Mouse (Mus musculus) cerebellum, adult 2 months (tissue): Measurements from ENCODE around the gene Hspe1. TPM values are rescaled to one million over a fixed set of nuclear protein-coding genes. Genes with fewer than 3 reads are reported as not detected.
"Not testable (repeated sequence)": the region's sequence is repeated elsewhere in the genome, so short reads cannot be mapped to it uniquely, and the experiment has no call there.

Experiments
- DNase-seq, 2 experiments: peaks; one replicate each; pipeline ENCODE4 v3.0.0; 2021
- H3K27ac ChIP-seq: fragments of 200-500 bp; 2 replicates; pipeline ENCODE4 v1.5.1; 2012; ENCODE audit warnings: low read length, control low read depth, inconsistent platforms; ENCODE audit not compliant: insufficient read depth
- H3K27me3 ChIP-seq: fragments of 200-500 bp; 2 replicates; pipeline ENCODE4 v1.6.1; 2012; ENCODE audit warnings: inconsistent platforms, mild to moderate bottlenecking, low read length, moderate library complexity; ENCODE audit not compliant: control insufficient read depth, insufficient read depth
- H3K4me1 ChIP-seq: fragments of 200-500 bp; 2 replicates; pipeline ENCODE4 v1.6.1; 2011; ENCODE audit warnings: low read length; ENCODE audit not compliant: control insufficient read depth, insufficient read depth
- H3K4me3 ChIP-seq: fragments of 200-500 bp; replicated peaks from 2 replicates; pipeline ENCODE3; 2011; ENCODE audit warnings: mild to moderate bottlenecking, low read depth, low read length, control low read depth; ENCODE audit not compliant: insufficient read depth
- CTCF ChIP-seq: fragments of 200-500 bp; IDR thresholded peaks from 2 replicates; pipeline ENCODE4 v1.5.1; 2011; ENCODE audit warnings: low read depth, mild to moderate bottlenecking, control low read depth, low read length, moderate library complexity, borderline replicate concordance; ENCODE audit not compliant: insufficient read depth
- POLR2A ChIP-seq: fragments of 200-500 bp; IDR thresholded peaks from 2 replicates; pipeline ENCODE4 v1.6.1; 2011; ENCODE audit warnings: low read length, control low read depth, borderline replicate concordance; ENCODE audit not compliant: insufficient read depth
- WGBS: fragments of 180-500 bp; shearing (Covaris S2); methylation state at CpG from one replicate; pipeline ENCODE4 v1.1.7; 2018; 5-methylcytosine and 5-hydroxymethylcytosine counted together
- polyA plus RNA-seq: library from polyadenylated mRNA; depleted of rRNA; stranded (reverse); fragments of >200 nt; gene quantifications from 2 replicates; pipeline ENCODE4 v1.2.3, GENCODE M21; 2012

Gene Hspe1
- polyA plus RNA-seq, 1 experiment, result 173 TPM

DNA sequence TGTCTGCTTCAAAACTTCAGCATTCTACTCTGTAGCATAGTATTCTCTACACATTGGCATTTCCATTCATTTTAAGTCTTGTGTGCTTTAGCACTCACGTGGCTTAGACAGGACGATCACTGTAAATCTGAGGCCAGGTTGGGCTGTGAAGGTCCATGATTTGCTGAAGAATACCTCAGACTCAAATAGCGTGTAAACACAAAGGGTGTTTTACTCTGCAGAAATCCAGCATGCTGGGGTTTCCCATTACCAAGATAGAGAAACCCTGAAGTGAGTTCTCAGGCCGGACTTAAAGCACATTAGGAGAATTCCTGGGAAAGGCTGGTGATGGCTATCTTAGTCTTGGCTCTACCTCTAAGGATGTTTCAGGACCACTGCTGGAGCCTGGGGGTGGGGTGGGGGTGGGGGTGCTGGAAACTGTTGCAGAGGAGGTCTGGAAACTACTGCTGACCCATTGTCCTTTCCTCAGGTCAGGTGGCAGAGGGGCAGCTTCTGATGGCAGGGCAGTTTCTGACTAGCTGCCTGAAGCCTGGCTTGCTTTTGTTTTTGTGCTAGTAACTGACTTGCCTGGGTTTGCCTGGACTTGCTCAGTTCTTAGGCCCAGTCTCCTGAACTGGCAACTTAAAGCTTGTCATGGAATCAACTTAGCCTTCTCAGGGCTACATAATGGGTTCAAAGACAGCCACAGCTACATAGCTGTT is 21.3 kb downstream of the Hspe1 start:
- no peak for TF ChIP-seq CTCF
- TF ChIP-seq POLR2A, result no peak
- WGBS, result 89% methylated on average over 4 of the region's 4 CpGs
- no peaks in the 10 kb centered on the region for H3K27me3 ChIP-seq
- DNase-seq, result no peak
- H3K4me1 ChIP-seq, result no peaks in the 10 kb centered on the region
- H3K27ac ChIP-seq, result no peak overlapping the region
- no peak overlapping the region for H3K4me3 ChIP-seq

DNA sequence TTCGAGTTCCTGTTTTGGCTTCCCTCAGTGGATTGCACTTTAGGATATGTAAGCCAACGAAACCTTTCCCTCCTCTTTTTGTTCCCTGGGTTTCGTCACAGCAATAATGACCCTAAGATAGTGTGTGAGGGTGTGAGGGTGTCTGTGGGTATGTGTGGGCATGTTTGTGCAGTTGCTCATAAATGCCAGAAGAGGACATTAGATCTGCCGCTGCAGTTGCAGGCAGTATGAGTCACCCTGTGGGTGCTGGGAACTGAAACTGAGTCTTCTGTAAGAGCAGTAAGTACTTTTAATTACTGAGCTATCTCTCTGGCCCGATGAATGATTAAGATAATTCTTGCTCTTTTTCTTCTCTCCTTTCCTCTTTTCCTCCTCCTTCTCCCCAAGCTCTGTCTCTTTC is 35.1 kb downstream of the Hspe1 start:
- TF ChIP-seq CTCF, result no peak
- TF ChIP-seq POLR2A, result no peak
- Histone ChIP-seq H3K4me3 (no peak overlapping the region), H3K27me3 (no peaks in the 10 kb centered on the region), H3K27ac (no peak overlapping the region), H3K4me1 (no peaks in the 10 kb centered on the region)
- WGBS, result 83% methylated on average over 5 of the region's 5 CpGs
- DNase-seq, result no peak

DNA sequence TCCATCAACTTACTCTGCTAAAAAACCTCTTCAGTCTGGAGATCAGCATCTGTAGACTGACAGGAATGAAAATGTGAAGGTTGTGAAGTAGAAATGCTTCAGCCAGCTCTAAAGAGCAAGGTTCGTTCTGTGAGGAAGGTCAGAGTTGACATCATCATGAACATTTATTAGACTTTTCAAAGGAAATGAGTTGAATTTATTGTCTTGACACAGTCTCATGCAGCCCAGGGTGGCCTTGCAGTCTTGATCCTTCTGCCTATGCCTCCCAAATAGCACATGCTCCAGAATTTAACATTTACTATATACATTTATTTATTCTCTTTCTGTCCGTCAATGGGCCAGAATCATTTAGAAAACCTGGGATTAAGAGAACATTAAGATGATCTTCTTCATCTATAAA is 35.6 kb downstream of the Hspe1 start:
- no peak for TF ChIP-seq POLR2A
- TF ChIP-seq CTCF, result no peak
- WGBS, result 97% methylated on average over 2 of the region's 2 CpGs
- H3K27ac ChIP-seq, result no peak overlapping the region

GRCm38 (mm10) chr1:55124136-55124535 is 36.2 kb downstream of the Hspe1 start:
- not testable (repeated sequence) for H3K27ac ChIP-seq, H3K4me1 ChIP-seq, H3K27me3 ChIP-seq, DNase-seq, H3K4me3 ChIP-seq
- 98% methylated on average over 2 of the region's 2 CpGs for WGBS

More for the DNA sequence above, 35.6 kb downstream of the Hspe1 start:
- no peak for DNase-seq
- Histone ChIP-seq H3K4me1 (no peaks in the 10 kb centered on the region), H3K27me3 (no peaks in the 10 kb centered on the region), H3K4me3 (no peak overlapping the region)

DNA sequence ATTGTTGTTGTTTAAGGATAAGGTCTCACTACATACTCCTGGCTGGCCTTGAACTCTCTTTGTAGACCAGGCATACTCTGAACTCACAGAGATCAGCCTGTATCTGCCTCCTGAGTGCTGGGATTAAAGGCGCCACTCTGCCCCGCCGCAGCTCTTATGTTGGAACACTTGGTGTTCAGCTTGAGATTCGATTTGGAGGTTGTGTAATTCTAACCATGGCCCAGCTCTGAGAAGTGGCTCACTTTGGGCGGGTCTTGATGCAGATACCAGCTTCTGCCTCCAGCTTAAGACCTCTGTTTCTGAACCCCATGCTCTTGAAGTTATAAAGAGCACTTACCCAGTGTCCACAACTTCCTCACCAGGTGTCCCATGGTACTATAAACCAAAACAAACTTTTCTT is 41.8 kb downstream of the Hspe1 start:
- no peaks in the 10 kb centered on the region for H3K27me3 ChIP-seq
- peaks cover 4% of the 10 kb centered on the region for H3K4me1 ChIP-seq
- H3K27ac ChIP-seq, result no peak overlapping the region
- DNase-seq, result no peak
- 92% methylated on average over 5 of the region's 5 CpGs for WGBS
- TF ChIP-seq POLR2A (no peak), CTCF (no peak)
- no peak overlapping the region for H3K4me3 ChIP-seq

DNA sequence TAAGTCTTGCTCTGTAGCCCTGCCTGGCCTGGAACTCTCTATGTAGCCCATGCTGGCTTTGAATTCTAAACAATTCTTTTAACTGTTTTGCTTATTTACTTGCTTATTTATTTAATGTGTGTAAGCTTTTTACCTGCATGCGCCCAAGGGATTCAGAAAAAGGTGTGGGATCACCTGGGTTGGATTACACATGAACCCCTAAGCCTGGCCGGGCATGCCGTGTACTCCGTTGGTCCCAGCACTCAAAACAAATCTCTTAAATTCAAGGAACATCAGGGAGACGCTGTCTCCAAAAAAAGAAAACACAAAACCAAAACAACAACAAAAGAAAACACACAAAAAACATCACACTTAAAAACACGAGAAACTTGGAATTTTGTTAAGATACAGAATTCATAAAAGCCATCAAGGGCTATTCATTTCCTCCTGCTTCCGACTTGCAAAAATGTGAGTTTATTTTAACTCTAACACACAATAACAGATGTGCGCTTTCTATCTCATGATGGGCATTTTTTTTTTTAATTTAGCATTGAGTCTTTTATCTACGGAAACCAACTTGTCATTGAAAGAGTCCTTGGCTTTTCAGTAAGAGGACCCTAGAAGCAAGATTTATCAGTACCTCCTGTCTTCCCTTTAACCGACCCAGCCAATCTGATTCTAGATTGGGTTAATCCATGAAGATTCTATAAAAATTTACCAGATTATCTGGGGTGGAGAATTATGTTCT is 42.4 kb downstream of the Hspe1 start:
- 63% methylated on average over 10 of the region's 10 CpGs for WGBS
- peak in 1 of 2 experiments; percentile 18 for DNase-seq
- H3K4me1 ChIP-seq, result peaks cover 4% of the 10 kb centered on the region
- peak overlapping the region; percentile 81 for H3K27ac ChIP-seq
- TF ChIP-seq CTCF, result no peak
- TF ChIP-seq POLR2A, result no peak
- peak overlapping the region; percentile 59 for H3K4me3 ChIP-seq
- H3K27me3 ChIP-seq, result no peaks in the 10 kb centered on the region

- Histone ChIP-seq H3K27me3 (no peaks in the 10 kb centered on the region), H3K4me1 (peaks cover 4% of the 10 kb centered on the region), H3K4me3 (peak within 1 kb of the TSS; percentile 76), H3K27ac (peak within 1 kb of the TSS; percentile 85)
- DNase-seq, result peak; percentile 95
- WGBS, result under 1% methylated on average over 42 of the region's 42 CpGs
- TF ChIP-seq POLR2A (peak; percentile 88), CTCF (no peak)
These were observed 43.0 kb downstream of the Hspe1 start, which contains the start of gene Mob4 for GRCm38 (mm10) chr1:55130943-55131401. Gene Mob4 (plus strand): TSS chr1:55131231.
